Mouse (Mus musculus): Measurements from ENCODE around the gene Mapk8ip1. TPM values are rescaled to one million over a fixed set of nuclear protein-coding genes. Genes with fewer than 3 reads are reported as not detected.
A peak's percentile ranks its signal among the peaks of the same experiment; 100 is the strongest.

Mapk8ip1 gene
- total and polyA plus RNA-seq, 2 experiments from 2014 or later = 150 to 225 TPM

DNA sequence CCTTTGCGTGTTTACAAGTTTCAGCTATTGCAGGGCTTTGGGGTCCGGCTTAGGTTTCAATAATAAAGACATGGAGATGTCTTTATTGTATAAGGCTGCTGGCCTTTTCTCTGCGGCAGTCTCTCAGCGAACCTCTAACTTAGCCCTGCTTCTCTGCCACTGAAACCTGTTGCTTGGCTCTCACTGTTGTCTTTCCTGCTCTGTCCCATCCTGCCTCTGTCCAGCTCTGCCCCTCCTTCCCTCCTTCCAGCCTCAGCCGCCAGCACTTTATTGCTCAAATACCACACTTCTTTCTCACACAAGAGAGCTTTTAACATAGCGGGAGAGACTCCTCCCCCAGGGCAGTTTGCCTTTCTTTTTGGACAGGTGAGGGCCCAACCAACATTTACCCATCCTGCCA is 39.4 kb upstream of the Mapk8ip1 start:
- DNase-seq (no peak), ATAC-seq (no peak)
- H3K4me1 ChIP-seq (ENCODE audit: insufficient read depth) = 0 out of 2 replicates have a peak, but pooled peaks cover 4% of the 10 kb centered on the region
- H3K9me3 ChIP-seq (ENCODE audit: low read length) = no peaks in the 10 kb centered on the region
- no peak overlapping the region for H3K4me2 ChIP-seq (ENCODE audit: low read depth)
- no peaks in the 10 kb centered on the region for H3K36me3 ChIP-seq (ENCODE audit: insufficient read depth)
- no peaks in the 10 kb centered on the region for H3K27me3 ChIP-seq (ENCODE audit: insufficient read depth, low read length)
- H3K4me3 ChIP-seq (ENCODE audit: low read depth, low read length) = no peak overlapping the region
- no peak overlapping the region for H3K9ac ChIP-seq
- H3K27ac ChIP-seq (ENCODE audit: low read depth, low read length) = no peak overlapping the region
- 61% methylated on average over 6 of the region's 6 CpGs for WGBS
- TF ChIP-seq CTCF (IDR thresholded peaks at IDR 0.05; ENCODE audit: low read depth) = no peak

DNA sequence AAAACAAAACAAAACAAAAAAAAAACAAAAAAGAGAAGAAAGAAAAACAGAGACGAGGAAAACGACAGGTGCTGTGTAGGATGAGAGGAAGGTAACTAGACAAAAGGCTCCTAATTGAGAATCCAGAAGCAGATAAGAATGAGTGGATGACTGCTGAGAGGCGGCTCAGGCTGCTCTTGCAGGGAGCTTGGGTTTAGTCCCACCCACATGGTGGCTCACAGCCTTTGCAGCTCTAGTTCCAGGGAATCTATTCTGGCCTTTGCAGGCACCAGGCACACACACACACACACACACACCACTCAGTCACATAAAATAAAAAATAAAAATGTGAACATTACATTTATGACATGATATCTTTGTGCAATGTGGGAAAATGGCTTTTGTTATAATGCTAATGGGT is 37.5 kb upstream of the Mapk8ip1 start:
- Histone ChIP-seq H3K36me3 (ENCODE audit: insufficient read depth) (no peaks in the 10 kb centered on the region), H3K27me3 (ENCODE audit: insufficient read depth, low read length) (no peaks in the 10 kb centered on the region), H3K27ac (ENCODE audit: low read depth, low read length) (no peak overlapping the region), H3K4me2 (ENCODE audit: low read depth) (no peak overlapping the region), H3K4me1 (ENCODE audit: insufficient read depth) (peaks cover 12% of the 10 kb centered on the region), H3K4me3 (ENCODE audit: low read depth, low read length) (no peak overlapping the region), H3K9ac (no peak overlapping the region), H3K9me3 (ENCODE audit: low read length) (no peaks in the 10 kb centered on the region)
- TF ChIP-seq CTCF (IDR thresholded peaks at IDR 0.05; ENCODE audit: low read depth) = no peak
- WGBS = 61% methylated on average over 3 of the region's 3 CpGs
- no peak for ATAC-seq
- no peak for DNase-seq

DNA sequence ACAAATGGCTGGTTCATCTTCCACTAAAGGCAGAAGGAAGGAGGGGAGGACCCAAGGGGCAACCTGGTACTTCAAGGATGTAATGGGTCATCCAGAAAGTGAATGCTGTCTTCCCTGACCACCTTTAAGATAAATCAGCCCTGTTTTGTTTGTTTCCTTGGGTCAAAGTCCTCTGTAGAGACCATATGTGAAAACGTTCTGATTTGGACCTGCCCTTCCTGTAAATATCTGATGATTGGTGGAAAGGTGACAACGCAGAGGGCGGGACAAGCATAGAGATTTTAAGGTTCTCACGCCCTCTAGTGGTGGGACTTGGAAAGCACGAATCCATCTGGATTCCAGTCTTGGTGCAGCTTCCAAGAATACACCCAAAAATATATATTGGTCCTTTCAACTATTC is 36.8 kb upstream of the Mapk8ip1 start:
- peak; percentile 86 for TF ChIP-seq CTCF (IDR thresholded peaks at IDR 0.05; ENCODE audit: low read depth)
- H3K36me3 ChIP-seq (ENCODE audit: insufficient read depth) = no peaks in the 10 kb centered on the region

DNA sequence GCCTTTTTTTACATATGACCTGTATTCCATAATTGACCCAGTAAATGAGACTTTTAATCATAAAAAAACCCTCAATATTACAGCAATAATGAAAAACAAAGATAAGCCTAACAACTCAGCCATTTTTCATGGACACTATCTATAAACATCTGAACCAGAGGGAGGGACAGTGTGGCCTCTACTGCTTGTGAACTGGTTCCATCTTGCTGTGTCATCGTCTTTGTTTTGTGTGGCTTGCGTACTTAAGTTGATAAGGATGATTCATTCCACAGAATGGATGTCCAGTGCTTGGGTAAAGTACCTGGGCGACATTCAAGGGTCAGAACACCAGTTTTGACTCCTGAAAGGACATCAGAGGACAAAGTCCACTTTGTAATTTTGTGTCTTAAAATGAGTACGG is 36.3 kb upstream of the Mapk8ip1 start:
- Histone ChIP-seq H3K27ac (ENCODE audit: low read depth, low read length) (no peak overlapping the region), H3K4me1 (ENCODE audit: insufficient read depth) (peaks cover 13% of the 10 kb centered on the region), H3K9ac (no peak overlapping the region), H3K4me2 (ENCODE audit: low read depth) (no peak overlapping the region), H3K36me3 (ENCODE audit: insufficient read depth) (no peaks in the 10 kb centered on the region), H3K9me3 (ENCODE audit: low read length) (no peaks in the 10 kb centered on the region), H3K27me3 (ENCODE audit: insufficient read depth, low read length) (no peaks in the 10 kb centered on the region), H3K4me3 (ENCODE audit: low read depth, low read length) (no peak overlapping the region)
- no peak for TF ChIP-seq CTCF (IDR thresholded peaks at IDR 0.05; ENCODE audit: low read depth)
- no peak for DNase-seq
- ATAC-seq = no peak
- 82% methylated on average over 4 of the region's 4 CpGs for WGBS

More for the DNA sequence above, 36.8 kb upstream of the Mapk8ip1 start:
- no peaks in the 10 kb centered on the region for H3K27me3 ChIP-seq (ENCODE audit: insufficient read depth, low read length)
- DNase-seq = peak; percentile 85
- H3K4me1 ChIP-seq (ENCODE audit: insufficient read depth) = peaks cover 12% of the 10 kb centered on the region
- no peaks in the 10 kb centered on the region for H3K9me3 ChIP-seq (ENCODE audit: low read length)
- H3K27ac ChIP-seq (ENCODE audit: low read depth, low read length) = no peak overlapping the region
- H3K4me2 ChIP-seq (ENCODE audit: low read depth) = peak overlapping the region; percentile 24; the same call in 1 of the 2 replicates
- H3K9ac ChIP-seq = no peak overlapping the region
- no peak for ATAC-seq
- no peak overlapping the region for H3K4me3 ChIP-seq (ENCODE audit: low read depth, low read length)
- WGBS = under 1% methylated on average over 5 of the region's 5 CpGs

DNA sequence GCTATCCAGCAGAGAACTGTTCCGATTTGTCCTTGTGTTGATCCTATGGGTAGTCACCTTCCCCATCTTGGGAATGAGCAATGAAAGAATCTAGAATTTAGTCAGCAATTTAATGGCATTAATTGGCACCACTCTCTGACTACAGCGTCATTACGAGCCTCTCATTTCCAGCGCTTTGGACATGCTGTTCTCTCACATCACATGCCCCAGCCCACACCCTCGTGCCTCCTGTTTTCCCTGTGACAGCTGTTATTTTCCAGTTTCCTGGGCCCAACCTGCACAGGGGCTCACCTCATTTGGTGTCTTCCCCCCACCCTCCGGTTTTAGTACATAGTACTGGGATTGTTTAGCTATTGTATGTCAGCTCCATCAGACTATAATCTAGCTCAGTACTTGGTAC is 34.0 kb upstream of the Mapk8ip1 start:
- WGBS = 48% methylated on average over 6 of the region's 6 CpGs
- H3K27me3 ChIP-seq (ENCODE audit: insufficient read depth, low read length) = no peaks in the 10 kb centered on the region
- H3K4me3 ChIP-seq (ENCODE audit: low read depth, low read length) = 0 out of 2 replicates have a peak overlapping the region, but pooled peaks have one; percentile 90
- peaks cover 27% of the 10 kb centered on the region for H3K4me1 ChIP-seq (ENCODE audit: insufficient read depth)
- peak overlapping the region; percentile 85 for H3K27ac ChIP-seq (ENCODE audit: low read depth, low read length)
- ATAC-seq (no peak), DNase-seq (no peak)
- TF ChIP-seq CTCF (IDR thresholded peaks at IDR 0.05; ENCODE audit: low read depth) = no peak
- H3K9ac ChIP-seq = 0 out of 2 replicates have a peak overlapping the region, but pooled peaks have one; percentile 56
- no peaks in the 10 kb centered on the region for H3K36me3 ChIP-seq (ENCODE audit: insufficient read depth)
- no peaks in the 10 kb centered on the region for H3K9me3 ChIP-seq (ENCODE audit: low read length)
- H3K4me2 ChIP-seq (ENCODE audit: low read depth) = peak overlapping the region; percentile 81

DNA sequence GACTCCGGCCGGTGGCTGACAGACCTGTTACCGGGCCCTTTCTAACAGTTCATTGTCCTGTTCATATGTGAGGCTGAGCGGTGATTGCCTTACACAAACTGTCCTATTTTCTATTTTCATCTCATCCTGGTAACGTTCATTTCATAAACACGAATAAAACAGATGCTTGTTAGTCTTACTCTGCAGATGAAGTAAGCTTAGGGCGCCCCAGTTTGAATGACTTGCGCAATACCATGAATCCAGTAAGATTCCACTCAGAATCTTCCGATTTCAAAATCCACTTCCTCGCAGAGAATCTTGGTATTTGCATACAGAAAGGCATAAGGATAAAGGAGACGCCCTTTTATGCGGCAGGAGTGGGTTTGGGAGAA is 33.3 kb upstream of the Mapk8ip1 start:
- H3K27me3 ChIP-seq (ENCODE audit: insufficient read depth, low read length) = no peaks in the 10 kb centered on the region
- DNase-seq (no peak), ATAC-seq (peak; percentile 14)
- H3K4me1 ChIP-seq (ENCODE audit: insufficient read depth) = peaks cover 27% of the 10 kb centered on the region
- H3K9me3 ChIP-seq (ENCODE audit: low read length) = no peaks in the 10 kb centered on the region
- no peaks in the 10 kb centered on the region for H3K36me3 ChIP-seq (ENCODE audit: insufficient read depth)
- peak overlapping the region; percentile 85 for H3K27ac ChIP-seq (ENCODE audit: low read depth, low read length)
- TF ChIP-seq CTCF (IDR thresholded peaks at IDR 0.05; ENCODE audit: low read depth) = no peak
- peak overlapping the region; percentile 90 for H3K4me3 ChIP-seq (ENCODE audit: low read depth, low read length)
- peak overlapping the region; percentile 81 for H3K4me2 ChIP-seq (ENCODE audit: low read depth)
- 3% methylated on average over 12 of the region's 12 CpGs for WGBS
- H3K9ac ChIP-seq = peak overlapping the region; percentile 56

DNA sequence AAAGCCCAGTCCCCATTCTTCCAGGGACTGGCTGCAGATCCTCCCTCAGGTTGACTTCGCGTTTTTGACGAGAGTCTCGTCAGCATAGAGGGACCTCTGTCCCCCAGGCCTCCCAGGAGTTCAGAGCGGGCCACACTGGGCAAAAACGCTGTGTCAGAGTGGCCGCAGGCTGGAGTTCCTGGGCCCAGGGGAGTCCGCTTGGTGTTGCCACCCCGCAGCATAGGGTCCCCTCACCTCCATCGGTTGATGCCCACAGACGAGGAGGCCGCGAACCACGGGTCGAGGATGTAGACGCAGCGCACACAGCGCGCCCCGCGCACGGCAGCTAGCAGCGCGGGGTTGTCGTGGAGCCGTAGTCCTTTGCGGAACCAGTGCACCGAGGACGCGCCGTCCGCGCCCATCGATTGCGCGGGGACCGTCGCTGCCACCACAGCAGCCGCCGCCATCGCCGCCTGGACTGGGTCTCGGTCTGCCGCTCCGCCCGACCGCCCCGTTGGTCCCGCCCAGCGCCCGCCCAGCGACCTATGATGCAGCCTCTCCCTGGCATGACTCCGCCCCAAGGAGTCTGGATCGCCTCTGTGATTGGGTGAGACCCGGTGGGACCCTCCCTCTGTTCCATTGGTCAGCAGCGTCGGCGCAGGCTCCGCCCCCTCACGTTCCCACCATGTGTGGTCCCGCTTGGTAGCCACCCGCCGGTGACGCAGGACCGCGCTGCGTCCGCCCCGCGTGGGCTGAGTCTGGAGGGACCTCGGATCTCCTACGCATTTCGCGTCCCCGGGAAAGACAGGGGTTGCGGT is 32.7 kb upstream of the Mapk8ip1 start, which contains the start of gene Cry2:
Gene Cry2 (minus strand): TSS at position 466 of the 797 bp plus-strand sequence.
- peak within 1 kb of the TSS; percentile 87 for H3K27ac ChIP-seq (ENCODE audit: low read depth, low read length)
- TF ChIP-seq CTCF (IDR thresholded peaks at IDR 0.05; ENCODE audit: low read depth) = no peak
- H3K9ac ChIP-seq = peak within 1 kb of the TSS; percentile 88
- 2% methylated on average over 72 of the region's 76 CpGs for WGBS
- H3K9me3 ChIP-seq (ENCODE audit: low read length) = no peaks in the 10 kb centered on the region
- H3K36me3 ChIP-seq (ENCODE audit: insufficient read depth) = no peaks in the 10 kb centered on the region
- ATAC-seq = peak; percentile 97
- H3K4me2 ChIP-seq (ENCODE audit: low read depth) = peak within 1 kb of the TSS; percentile 81
- H3K4me1 ChIP-seq (ENCODE audit: insufficient read depth) = peaks cover 30% of the 10 kb centered on the region
- no peaks in the 10 kb centered on the region for H3K27me3 ChIP-seq (ENCODE audit: insufficient read depth, low read length)
- peak; percentile 99 for DNase-seq
- peak within 1 kb of the TSS; percentile 90 for H3K4me3 ChIP-seq (ENCODE audit: low read depth, low read length)
